Mouse (Mus musculus) frontal cortex, adult (tissue): ENCODE data around the gene Inpp5a.
A peak's percentile ranks its signal among the peaks of the same experiment; 100 is the strongest.

Source experiments
- ATAC-seq: cut with Nextera tagmentation; 2 replicates; pipeline ENCODE4 v1.9.2; 2017; ENCODE audit warnings: mild to moderate bottlenecking, moderate library complexity, mixed read lengths; ENCODE audit not compliant: low TSS enrichment

The Inpp5a gene

GRCm38 (mm10) chr7:139576064-139576686, 187.3 kb downstream of the Inpp5a start:
- no peak for ATAC-seq

GRCm38 (mm10) chr7:139579261-139579905, 190.5 kb downstream of the Inpp5a start:
- ATAC-seq = no peak

- no peak for ATAC-seq
Observed at GRCm38 (mm10) chr7:139580851-139581775, 192.2 kb downstream of the Inpp5a start.

- ATAC-seq = no peak
Observed at GRCm38 (mm10) chr7:139581801-139582571, 193.1 kb downstream of the Inpp5a start.

- ATAC-seq = 0 out of 2 replicates have a peak, but pooled peaks have one; percentile 21
Observed at GRCm38 (mm10) chr7:139582595-139582994, 193.7 kb downstream of the Inpp5a start, which contains the start of gene Nkx6-2. TSS of gene Nkx6-2 (minus strand) at chr7:139582797.

GRCm38 (mm10) chr7:139583094-139583737, 194.3 kb downstream of the Inpp5a start:
- no peak for ATAC-seq

GRCm38 (mm10) chr7:139584221-139585175, 195.6 kb downstream of the Inpp5a start:
- ATAC-seq = no peak

- ATAC-seq = no peak
Observed at GRCm38 (mm10) chr7:139585183-139585821, 196.4 kb downstream of the Inpp5a start.

- no peak for ATAC-seq
Observed at GRCm38 (mm10) chr7:139587919-139588318, 199.0 kb downstream of the Inpp5a start.

- ATAC-seq = peak; percentile 89
Observed at GRCm38 (mm10) chr7:139590302-139590701, 201.4 kb downstream of the Inpp5a start.

- no peak for ATAC-seq
Observed at GRCm38 (mm10) chr7:139591311-139591710, 202.4 kb downstream of the Inpp5a start.

GRCm38 (mm10) chr7:139595311-139595710, 206.4 kb downstream of the Inpp5a start:
- no peak for ATAC-seq

GRCm38 (mm10) chr7:139595862-139596261, 207.0 kb downstream of the Inpp5a start:
- no peak for ATAC-seq

- no peak for ATAC-seq
Observed at GRCm38 (mm10) chr7:139610328-139610727, 221.4 kb downstream of the Inpp5a start.

GRCm38 (mm10) chr7:139615767-139616766, 227.2 kb downstream of the Inpp5a start:
- ATAC-seq = peak; percentile 80

- peak; percentile 62; the same call in 1 of the 2 replicates for ATAC-seq
Observed at GRCm38 (mm10) chr7:139622568-139622967, 233.7 kb downstream of the Inpp5a start.

GRCm38 (mm10) chr7:139625156-139625555, 236.2 kb downstream of the Inpp5a start:
- ATAC-seq = no peak
